Mouse (Mus musculus) ZHBTc4 (cell line): ENCODE data around the gene Plxna2.
A peak's percentile ranks its signal among the peaks of the same experiment; 100 is the strongest.

ENCODE experiments used
- DNase-seq: peaks from one replicate; pipeline ENCODE4 v3.0.0-alpha.2; 2011; ENCODE audit warnings: low read depth, low spot score

Plxna2 gene

GRCm38 (mm10) chr1:194764951-194765350 is 146.9 kb downstream of the Plxna2 start:
- no peak for DNase-seq

- DNase-seq: no peak
Observed at GRCm38 (mm10) chr1:194768799-194769198, 150.8 kb downstream of the Plxna2 start.

GRCm38 (mm10) chr1:194772053-194772452 is 154.0 kb downstream of the Plxna2 start:
- DNase-seq: no peak

- no peak for DNase-seq
Observed at GRCm38 (mm10) chr1:194773899-194774298, 155.9 kb downstream of the Plxna2 start.

GRCm38 (mm10) chr1:194774350-194774749 is 156.3 kb downstream of the Plxna2 start:
- no peak for DNase-seq

GRCm38 (mm10) chr1:194774754-194775153 is 156.7 kb downstream of the Plxna2 start:
- DNase-seq: peak; percentile 36

- DNase-seq: no peak
Observed at GRCm38 (mm10) chr1:194775656-194776374, 157.8 kb downstream of the Plxna2 start.

- DNase-seq: no peak
Observed at GRCm38 (mm10) chr1:194776510-194777244, 158.7 kb downstream of the Plxna2 start.

GRCm38 (mm10) chr1:194777608-194778007 is 159.6 kb downstream of the Plxna2 start:
- DNase-seq: no peak

- DNase-seq: no peak
Observed at GRCm38 (mm10) chr1:194780392-194780791, 162.4 kb downstream of the Plxna2 start.

GRCm38 (mm10) chr1:194780794-194781390 is 162.9 kb downstream of the Plxna2 start:
- no peak for DNase-seq

GRCm38 (mm10) chr1:194781556-194781955 is 163.5 kb downstream of the Plxna2 start:
- no peak for DNase-seq

GRCm38 (mm10) chr1:194782325-194782724 is 164.3 kb downstream of the Plxna2 start:
- DNase-seq: no peak

- no peak for DNase-seq
Observed at GRCm38 (mm10) chr1:194787626-194788025, 169.6 kb downstream of the Plxna2 start.

GRCm38 (mm10) chr1:194793226-194793924 is 175.4 kb downstream of the Plxna2 start:
- DNase-seq: no peak

- no peak for DNase-seq
Observed at GRCm38 (mm10) chr1:194795316-194795715, 177.3 kb downstream of the Plxna2 start.

GRCm38 (mm10) chr1:194797843-194798242 is 179.8 kb downstream of the Plxna2 start:
- DNase-seq: no peak

GRCm38 (mm10) chr1:194798511-194798910 is 180.5 kb downstream of the Plxna2 start:
- no peak for DNase-seq

- DNase-seq: no peak
Observed at GRCm38 (mm10) chr1:194808261-194808660, 190.2 kb downstream of the Plxna2 start.

GRCm38 (mm10) chr1:194808681-194809080 is 190.7 kb downstream of the Plxna2 start:
- DNase-seq: no peak

- no peak for DNase-seq
Observed at GRCm38 (mm10) chr1:194809600-194809999, 191.6 kb downstream of the Plxna2 start.

- DNase-seq: no peak
Observed at GRCm38 (mm10) chr1:194814187-194814586, 196.2 kb downstream of the Plxna2 start.
